Mouse (Mus musculus) thymus, adult 2 months (tissue): ENCODE results near the gene Frmd4a.

ENCODE experiments used
- CTCF ChIP-seq: fragments of 200-500 bp; IDR thresholded peaks from 2 replicates; pipeline ENCODE4 v1.5.1; 2012; ENCODE audit warnings: mild to moderate bottlenecking, control low read depth, low read length, moderate library complexity, borderline replicate concordance; ENCODE audit not compliant: control insufficient read depth, poor library complexity, insufficient read depth; ENCODE audit errors: extremely low read depth
- POLR2A ChIP-seq: fragments of 200-500 bp; IDR thresholded peaks from 2 replicates; pipeline ENCODE4 v1.6.1; 2012; ENCODE audit warnings: mild to moderate bottlenecking, low read length, control low read depth, moderate library complexity; ENCODE audit not compliant: control insufficient read depth, poor library complexity, insufficient read depth; ENCODE audit errors: extremely low read depth

DNA sequence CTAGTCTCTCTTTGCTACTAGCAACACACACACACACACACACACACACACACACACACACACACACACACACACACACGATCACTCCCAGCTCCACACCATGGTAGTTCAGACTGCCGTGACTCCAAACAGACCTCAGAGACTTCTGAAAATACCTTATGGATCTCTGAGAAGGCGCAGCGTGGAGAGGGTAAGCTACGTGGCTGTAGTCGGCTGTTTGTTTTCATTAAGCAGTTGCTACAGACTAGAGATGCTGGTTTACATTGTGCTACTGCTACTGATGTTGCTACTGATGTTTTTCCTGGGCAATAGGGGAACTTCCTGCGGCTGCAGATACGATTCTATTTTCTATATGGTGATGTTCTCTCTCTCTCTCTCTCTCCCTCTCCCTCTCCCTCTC is 283.3 kb downstream of the Frmd4a start:
- TF ChIP-seq POLR2A, result no peak
- no peak for TF ChIP-seq CTCF
